Mouse (Mus musculus) limb, embryonic 14.5 days (tissue): Measurements from ENCODE around the gene Golt1b. TPM values are rescaled to one million over a fixed set of nuclear protein-coding genes. Genes with fewer than 3 reads are reported as not detected.

ENCODE experiments used
- ATAC-seq: fragments of 200-750 bp; cut with Nextera tagmentation; 2 replicates; pipeline ENCODE4 v1.8.0; 2017; ENCODE audit warnings: low read depth, moderate number of reproducible peaks, moderate TSS enrichment; ENCODE audit not compliant: low FRiP score
- DNase-seq: peaks from one replicate; pipeline ENCODE4 v3.0.0-alpha.2; 2015; ENCODE audit warnings: low spot score
- H3K27ac ChIP-seq: fragments of 300-500 bp; sonication (generic); replicated peaks from 2 replicates; pipeline ENCODE4 v1.5.1; 2014; ENCODE audit warnings: low read depth, mild to moderate bottlenecking, low read length, moderate library complexity, mixed read lengths
- H3K27me3 ChIP-seq: fragments of 300-500 bp; sonication (generic); 2 replicates; pipeline ENCODE4 v1.6.1; 2014; ENCODE audit warnings: low read length, mixed read lengths; ENCODE audit not compliant: control insufficient read depth, insufficient read depth
- H3K36me3 ChIP-seq: fragments of 300-500 bp; sonication (generic); 2 replicates; pipeline ENCODE4 v1.6.1; 2014; ENCODE audit warnings: mild to moderate bottlenecking, low read length, moderate library complexity, mixed read lengths; ENCODE audit not compliant: control insufficient read depth, insufficient read depth
- H3K4me1 ChIP-seq: fragments of 300-500 bp; sonication (generic); 2 replicates; pipeline ENCODE4 v1.6.1; 2014; ENCODE audit warnings: antibody characterized with exemption, low read length, mixed read lengths; ENCODE audit not compliant: control insufficient read depth, insufficient read depth
- H3K4me2 ChIP-seq: fragments of 300-500 bp; sonication (generic); replicated peaks from 2 replicates; pipeline ENCODE4 v1.6.1; 2014; ENCODE audit warnings: low read depth, mild to moderate bottlenecking, low read length, moderate library complexity; ENCODE audit not compliant: severe bottlenecking
- H3K4me3 ChIP-seq: fragments of 300-500 bp; sonication (generic); replicated peaks from 2 replicates; pipeline ENCODE4 v1.5.1; 2014; ENCODE audit warnings: low read length
- H3K9ac ChIP-seq: fragments of 300-500 bp; sonication (generic); 2 replicates; pipeline ENCODE4 v1.6.1; 2014; ENCODE audit warnings: mild to moderate bottlenecking, low read depth, low read length, moderate library complexity; ENCODE audit not compliant: severe bottlenecking
- H3K9me3 ChIP-seq: fragments of 300-500 bp; sonication (generic); 2 replicates; pipeline ENCODE4 v1.6.1; 2016; ENCODE audit warnings: low read length; ENCODE audit not compliant: control insufficient read depth
- POLR2A ChIP-seq: fragments of 200-500 bp; IDR thresholded peaks from 2 replicates; pipeline ENCODE4 v1.8.0; 2012; ENCODE audit warnings: inconsistent platforms, mild to moderate bottlenecking, moderate library complexity, borderline replicate concordance; ENCODE audit not compliant: insufficient read depth, insufficient read length; ENCODE audit errors: extremely low read depth
- WGBS: fragments of 180-500 bp; shearing (Covaris S2); extraction: QIAGEN DNeasy Blood & Tissue Kit; methylation state at CpG from one replicate; pipeline ENCODE4 v1.1.7; 2014; 5-methylcytosine and 5-hydroxymethylcytosine counted together
- polyA plus RNA-seq, 2 experiments: library from polyadenylated mRNA; depleted of rRNA in 1 of 2; stranded (reverse) in 1 of 2; unstranded in 1 of 2; fragments of >200 nt; fragmentation: Nextera tagmentation in 1 of 2; extraction: Ambion mirVana in 1 of 2; gene quantifications; 2 replicates each; pipeline versions ENCODE4 v1.2.1 to v1.2.3; 2012 to 2014

Golt1b gene
- polyA plus RNA-seq, 2 experiments: 39.3 to 142 TPM

DNA sequence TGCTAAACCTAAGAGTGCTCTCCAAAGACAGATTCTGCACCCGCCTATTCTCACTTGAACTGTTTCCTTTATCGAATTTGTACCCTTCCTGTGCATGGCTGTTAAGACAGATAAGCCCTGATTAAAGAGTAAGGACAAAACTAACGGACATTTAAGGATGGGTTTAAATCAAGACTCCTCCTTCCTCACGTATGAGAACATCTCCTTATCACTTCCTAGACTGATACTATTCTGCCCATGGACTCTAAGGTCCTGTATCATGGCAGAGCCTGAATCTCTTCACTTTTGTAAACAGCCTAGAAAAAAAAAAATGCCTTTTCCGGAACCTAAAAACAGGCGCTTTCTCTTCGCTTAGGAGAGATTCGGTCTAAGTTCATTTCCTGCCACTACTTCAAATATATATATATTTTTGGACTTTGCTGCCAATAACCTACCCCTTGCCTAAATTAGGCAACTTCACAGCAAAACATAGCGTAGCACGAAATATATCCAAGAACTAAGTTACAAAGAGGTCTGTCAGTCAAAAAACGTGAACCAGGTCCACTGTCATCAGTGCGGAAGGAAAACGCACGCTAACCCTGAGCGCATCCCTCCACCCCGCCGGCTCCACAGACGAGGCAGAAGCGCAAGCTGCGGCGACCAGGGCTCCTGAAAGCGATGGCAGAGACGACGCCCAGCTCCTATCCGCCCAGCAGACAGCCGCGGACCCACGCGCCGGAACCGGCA, 573 bp upstream of the Golt1b start:
- Histone ChIP-seq H3K9me3 (no peaks in the 10 kb centered on the region), H3K27ac (no peak overlapping the region), H3K27me3 (no peaks in the 10 kb centered on the region), H3K4me2 (peak overlapping the region; percentile 72), H3K9ac (peak overlapping the region; percentile 60), H3K36me3 (0 out of 2 replicates have a peak, but pooled peaks cover 5% of the 10 kb centered on the region), H3K4me3 (peak overlapping the region; percentile 98), H3K4me1 (peaks cover 17% of the 10 kb centered on the region)
- no peak for DNase-seq
- 6% methylated on average over 31 of the region's 31 CpGs for WGBS
- peak; percentile 60 for ATAC-seq
- TF ChIP-seq POLR2A: no peak

DNA sequence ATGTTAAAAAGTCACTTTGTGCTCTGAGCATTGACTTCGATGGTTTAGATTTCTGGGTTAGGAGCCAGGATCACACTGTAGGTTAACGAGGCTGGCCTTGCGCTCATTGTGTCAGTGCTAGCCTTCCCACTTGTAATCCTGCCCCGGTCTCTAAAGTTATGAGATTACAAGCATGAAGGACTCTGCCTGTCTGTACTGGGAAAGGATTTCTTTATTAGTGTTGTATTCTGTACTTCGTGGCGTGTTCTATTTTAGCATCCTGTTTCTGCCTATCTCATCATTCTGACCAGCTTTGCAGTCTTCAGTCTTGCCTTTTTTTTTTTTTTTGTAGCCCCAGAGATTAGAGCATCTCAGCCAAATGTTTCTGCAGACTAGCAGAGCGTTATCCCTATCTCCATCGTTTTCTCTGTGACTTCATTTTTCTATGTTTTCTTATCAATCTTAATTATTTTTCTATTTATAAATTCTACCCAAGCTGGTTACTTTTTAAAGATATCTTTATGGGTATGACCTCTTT, 792 bp downstream of the Golt1b start:
- H3K4me3 ChIP-seq: peak overlapping the region; percentile 98
- H3K4me2 ChIP-seq: peak overlapping the region; percentile 68
- no peaks in the 10 kb centered on the region for H3K27me3 ChIP-seq
- H3K4me1 ChIP-seq: peaks cover 17% of the 10 kb centered on the region
- no peak for TF ChIP-seq POLR2A
- ATAC-seq: no peak
- H3K9ac ChIP-seq: peak overlapping the region; percentile 94
- H3K9me3 ChIP-seq: no peaks in the 10 kb centered on the region
- peaks cover 5% of the 10 kb centered on the region; the same call in 1 of the 2 replicates for H3K36me3 ChIP-seq
- WGBS: 20% methylated on average over 8 of the region's 8 CpGs
- DNase-seq: no peak
- H3K27ac ChIP-seq: peak overlapping the region; percentile 71; the same call in 1 of the 2 replicates

DNA sequence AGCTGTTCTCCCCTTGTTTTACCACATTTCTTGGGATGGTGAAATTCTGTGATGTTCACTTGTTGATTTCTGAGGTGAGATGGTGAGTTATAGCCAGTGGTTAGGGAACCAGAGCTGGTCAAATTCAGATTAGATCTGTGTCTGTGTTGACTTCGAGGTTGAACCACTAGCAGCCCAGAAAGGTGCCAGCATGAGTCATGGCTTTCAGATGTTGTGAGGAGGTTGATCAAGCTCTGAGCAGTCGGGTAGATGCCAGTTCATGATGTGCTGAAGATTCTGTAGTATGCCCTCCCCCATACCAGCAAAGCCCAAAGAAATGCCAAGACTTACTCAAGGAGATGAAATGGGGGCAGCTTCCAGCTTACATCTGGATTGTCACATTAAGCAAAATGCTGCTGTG, 2.1 kb downstream of the Golt1b start:
- no peaks in the 10 kb centered on the region for H3K27me3 ChIP-seq
- no peak overlapping the region for H3K4me3 ChIP-seq
- no peak for TF ChIP-seq POLR2A
- 89% methylated on average over 2 of the region's 2 CpGs for WGBS
- peaks cover 17% of the 10 kb centered on the region for H3K4me1 ChIP-seq
- ATAC-seq (no peak), DNase-seq (no peak)
- H3K4me2 ChIP-seq: peak overlapping the region; percentile 68; the same call in 1 of the 2 replicates
- H3K27ac ChIP-seq: no peak overlapping the region
- no peak overlapping the region for H3K9ac ChIP-seq
- no peaks in the 10 kb centered on the region for H3K9me3 ChIP-seq
- peaks cover 12% of the 10 kb centered on the region for H3K36me3 ChIP-seq

DNA sequence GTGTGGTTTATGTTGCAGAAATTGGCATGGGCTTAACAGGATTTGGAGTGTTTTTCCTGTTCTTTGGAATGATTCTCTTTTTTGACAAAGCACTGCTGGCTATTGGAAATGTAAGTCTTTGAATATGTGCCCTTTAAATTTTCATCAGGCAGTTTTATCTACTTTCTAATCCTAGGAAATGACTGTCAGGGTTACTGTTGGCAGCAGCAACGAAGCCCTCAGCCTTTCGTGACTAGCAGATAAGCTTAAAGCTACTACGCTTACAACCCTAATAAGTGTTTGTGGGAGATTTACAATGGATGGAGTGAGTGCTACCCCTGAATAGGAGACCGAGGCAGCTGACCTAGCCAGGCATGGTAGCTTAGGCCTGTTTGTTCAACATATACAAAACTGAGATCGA, 5.3 kb downstream of the Golt1b start:
- ATAC-seq (no peak), DNase-seq (no peak)
- no peak overlapping the region for H3K4me3 ChIP-seq
- peaks cover 13% of the 10 kb centered on the region for H3K4me1 ChIP-seq
- WGBS: 72% methylated on average over 5 of the region's 5 CpGs
- H3K27ac ChIP-seq: no peak overlapping the region
- H3K9me3 ChIP-seq: no peaks in the 10 kb centered on the region
- no peak overlapping the region for H3K4me2 ChIP-seq
- no peak overlapping the region for H3K9ac ChIP-seq
- H3K36me3 ChIP-seq: peaks cover 28% of the 10 kb centered on the region
- H3K27me3 ChIP-seq: no peaks in the 10 kb centered on the region
- TF ChIP-seq POLR2A: no peak

DNA sequence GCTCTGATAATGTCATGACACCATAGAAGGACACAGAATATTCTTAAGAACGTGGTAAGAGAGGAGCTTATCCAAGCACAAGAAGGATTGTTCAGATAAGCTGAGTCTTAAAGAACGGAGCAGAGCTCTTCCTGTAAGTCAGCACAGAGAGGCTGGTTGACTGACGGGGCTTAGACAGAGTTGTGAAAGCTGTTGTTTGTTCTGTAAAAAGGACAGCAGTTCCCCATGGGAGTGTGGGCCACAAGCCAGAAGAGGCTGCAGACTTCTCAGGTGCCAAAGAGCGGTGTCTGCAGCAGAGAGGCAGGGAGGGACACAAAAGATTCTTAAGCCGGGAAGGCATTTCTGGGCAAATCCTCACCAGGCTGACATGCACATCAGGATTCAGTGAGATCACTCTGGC, 7.6 kb downstream of the Golt1b start:
- Histone ChIP-seq H3K27ac (no peak overlapping the region), H3K9me3 (no peaks in the 10 kb centered on the region), H3K36me3 (peaks cover 23% of the 10 kb centered on the region), H3K27me3 (no peaks in the 10 kb centered on the region), H3K9ac (no peak overlapping the region), H3K4me1 (no peaks in the 10 kb centered on the region), H3K4me3 (no peak overlapping the region), H3K4me2 (no peak overlapping the region)
- no peak for TF ChIP-seq POLR2A
- DNase-seq (no peak), ATAC-seq (no peak)
- WGBS: 94% methylated on average over 5 of the region's 5 CpGs
